Mouse (Mus musculus): Measurements from ENCODE around the gene Cep290. TPM values are rescaled to one million over a fixed set of nuclear protein-coding genes. Genes with fewer than 3 reads are reported as not detected.
"Not testable (repeated sequence)": the region's sequence is repeated elsewhere in the genome, so short reads cannot be mapped to it uniquely, and the experiment has no call there.

Gene Cep290
- total RNA-seq (2022) = 10 to 100 TPM; 14.0 to 16.3 (median 14.6) TPM

- DNase-seq (ENCODE audit: low spot score in 2 of 2) = peak; percentile 96
Measured at GRCm38 (mm10) chr10:100487097-100487978, at the start of gene Cep290, which contains the start of gene Tmtc3. Cep290 (plus strand) TSS chr10:100487558. Tmtc3 (minus strand) TSS chr10:100487350.

GRCm38 (mm10) chr10:100449394-100449793 is 38.0 kb upstream of the Cep290 start:
- DNase-seq (ENCODE audit: low spot score in 2 of 2) = no peak

DNA sequence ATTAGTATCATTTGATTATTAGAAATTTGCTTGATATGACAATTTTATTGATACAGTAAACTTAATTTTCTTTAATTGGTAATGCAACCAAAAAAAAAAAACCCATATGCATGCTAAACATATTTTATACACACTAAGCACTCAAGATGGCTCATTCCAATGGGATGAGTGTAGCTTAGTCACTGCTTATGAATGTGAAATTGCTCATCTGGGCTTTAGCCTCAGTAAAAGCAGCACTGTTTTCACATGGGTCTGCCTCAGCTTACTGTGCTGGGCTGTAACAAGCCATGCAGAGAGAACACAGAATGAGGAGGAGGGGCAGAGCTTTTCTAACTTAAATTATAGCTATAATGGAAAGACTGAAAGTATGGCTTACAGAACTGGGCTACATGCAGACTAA is 26.8 kb upstream of the Cep290 start:
- no peak for DNase-seq (ENCODE audit: low spot score in 2 of 2)

DNA sequence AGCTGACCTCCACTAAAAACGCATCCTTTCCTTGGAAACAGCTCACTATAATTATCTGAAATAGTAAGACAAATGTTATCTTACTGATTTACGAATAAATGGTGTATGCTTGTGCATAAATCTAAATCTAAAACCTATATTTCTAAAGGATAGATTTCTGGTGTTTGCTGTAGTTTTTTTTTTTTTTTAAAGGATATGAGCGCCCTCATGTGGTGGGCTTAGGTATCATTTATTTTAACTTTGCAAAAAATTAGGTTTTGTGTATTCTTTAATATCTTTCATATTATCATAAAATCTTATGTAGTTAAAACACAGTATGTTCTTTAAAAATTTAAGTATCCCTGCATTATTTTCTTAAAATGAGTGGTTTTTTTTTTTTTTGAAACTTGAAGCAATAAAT is 12.3 kb upstream of the Cep290 start:
- no peak for DNase-seq (ENCODE audit: low spot score in 2 of 2)

DNA sequence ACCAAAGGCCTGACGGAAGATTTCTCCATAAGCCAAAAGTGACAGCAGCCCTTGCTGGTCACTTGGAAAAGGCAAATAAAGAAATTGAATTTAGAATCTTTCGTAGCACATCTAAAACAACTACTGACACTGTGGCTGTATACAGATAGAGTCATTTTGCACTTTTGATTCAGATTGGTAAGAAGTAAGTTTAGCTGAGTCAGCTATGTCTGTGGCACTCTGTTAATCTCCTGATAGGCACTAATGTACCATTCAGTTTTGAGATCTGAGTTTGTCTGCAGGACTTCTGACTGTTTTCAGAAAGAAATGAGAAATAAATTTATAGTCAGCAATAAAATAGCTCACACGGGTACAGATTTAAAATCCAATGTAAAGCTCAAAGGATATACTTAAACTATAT is 7.8 kb upstream of the Cep290 start:
- no peak for DNase-seq (ENCODE audit: low spot score in 2 of 2)

GRCm38 (mm10) chr10:100486701-100487096 is 659 bp upstream of the Cep290 start:
- no peak for DNase-seq (ENCODE audit: low spot score in 2 of 2)

- no peak for DNase-seq (ENCODE audit: low spot score in 2 of 2)
Measured at GRCm38 (mm10) chr10:100491916-100492315, 4.6 kb downstream of the Cep290 start.

- DNase-seq (ENCODE audit: low spot score in 2 of 2) = no peak
Measured at GRCm38 (mm10) chr10:100498309-100498708, 11.0 kb downstream of the Cep290 start.

DNA sequence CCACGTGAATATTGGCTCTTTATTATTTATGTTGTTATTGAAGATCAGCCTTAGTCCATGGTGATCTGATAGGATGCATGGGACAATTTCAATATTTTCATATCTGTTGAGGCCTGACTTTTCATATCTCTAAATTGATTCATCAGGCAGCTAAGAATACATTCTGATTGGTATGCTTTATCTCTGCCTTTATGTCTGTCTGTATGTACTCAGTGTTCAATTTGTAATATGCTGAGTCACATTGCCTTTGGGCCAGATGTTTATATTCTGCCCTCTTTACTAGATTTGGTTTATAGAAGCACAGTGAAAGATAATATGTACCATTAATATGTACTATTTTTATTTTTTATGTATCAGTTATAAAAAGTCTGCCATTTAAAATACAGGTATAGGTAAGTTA is 20.8 kb downstream of the Cep290 start:
- DNase-seq (ENCODE audit: low spot score in 2 of 2) = no peak

DNA sequence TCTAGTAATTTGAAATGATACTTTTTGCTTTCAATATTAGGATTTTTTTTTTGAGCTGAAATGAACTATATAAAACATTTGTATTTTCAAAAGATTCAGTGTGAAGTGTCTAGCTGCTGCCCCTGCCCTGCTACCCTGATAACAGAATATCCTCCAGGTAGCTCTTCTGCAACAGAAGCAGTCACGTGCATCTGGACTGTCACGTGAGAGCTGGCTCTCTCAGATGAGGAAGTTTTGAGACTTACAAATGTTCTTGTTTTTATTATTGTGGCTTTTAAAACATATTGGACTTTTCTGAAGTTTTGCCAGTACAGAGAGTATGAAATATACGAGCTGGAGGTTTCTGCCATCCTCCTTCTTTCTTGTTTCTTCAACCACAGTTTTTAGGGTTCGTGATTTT is 34.3 kb downstream of the Cep290 start:
- DNase-seq (ENCODE audit: low spot score in 2 of 2) = no peak

DNA sequence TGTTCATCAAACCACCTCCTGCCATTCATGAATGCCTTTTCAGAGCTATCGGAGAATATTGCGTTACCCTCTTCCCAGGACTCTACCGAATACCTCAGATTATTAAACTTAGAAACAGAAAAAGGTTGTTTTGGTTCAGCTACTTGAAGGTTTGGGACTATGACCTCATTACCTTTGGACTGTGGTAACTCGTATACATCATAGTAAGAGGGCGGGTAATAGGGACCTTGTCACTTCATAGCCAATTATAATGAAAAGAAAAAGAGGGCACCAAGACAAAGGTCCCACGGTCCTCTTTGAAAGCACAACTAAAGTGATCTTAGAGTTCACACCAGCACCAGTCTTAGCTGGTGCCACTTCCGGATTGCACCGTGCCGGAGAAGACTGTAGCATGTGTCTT is 35.0 kb downstream of the Cep290 start:
- no peak for DNase-seq (ENCODE audit: low spot score in 2 of 2)

DNA sequence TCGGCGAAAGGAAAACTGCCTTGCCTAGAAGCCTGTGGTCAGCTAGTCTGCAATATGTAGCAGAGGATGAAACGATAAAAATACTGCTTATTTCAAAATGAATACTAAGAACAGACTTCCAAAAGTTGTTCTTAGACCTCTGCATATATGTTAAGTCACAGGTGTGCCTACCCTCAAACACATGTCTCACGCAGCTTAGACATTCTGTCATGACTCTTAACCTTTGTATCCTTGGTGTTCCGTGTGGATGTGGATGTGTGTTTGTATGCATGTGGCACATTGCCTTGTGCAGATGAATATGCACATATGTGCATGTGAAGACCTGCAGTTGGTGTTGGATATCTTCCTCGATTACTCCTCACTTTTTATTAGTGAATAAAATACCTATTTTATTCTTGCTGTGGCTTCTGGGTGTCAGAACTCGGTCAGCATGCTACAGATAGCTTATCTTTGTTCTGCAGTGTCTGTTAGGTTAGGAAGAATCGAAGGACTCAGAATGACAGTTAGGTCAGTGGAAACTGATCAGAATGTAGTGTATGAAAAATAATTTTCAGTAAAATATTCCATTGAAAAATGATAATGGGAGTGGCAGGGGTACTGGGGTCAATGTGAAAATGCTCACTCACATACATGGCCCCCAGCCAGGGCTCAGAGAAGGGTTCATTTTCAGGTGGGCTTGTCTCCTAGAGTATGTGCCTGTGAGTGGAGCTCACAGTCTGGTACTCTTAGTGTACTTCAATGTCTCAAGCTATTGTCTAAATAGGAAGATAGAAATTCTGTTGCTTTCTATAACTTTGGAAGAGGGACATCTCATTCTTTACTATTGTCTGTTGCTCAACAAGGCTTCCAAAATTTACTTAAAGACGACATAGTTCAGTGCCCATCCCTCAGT is 37.4 kb downstream of the Cep290 start:
- no peak for DNase-seq (ENCODE audit: low spot score in 2 of 2)

- no peak for DNase-seq (ENCODE audit: low spot score in 2 of 2)
Measured at GRCm38 (mm10) chr10:100556566-100557175, 69.3 kb downstream of the Cep290 start.

GRCm38 (mm10) chr10:100560194-100560883 is 73.0 kb downstream of the Cep290 start:
- DNase-seq (ENCODE audit: low spot score in 2 of 2) = not testable (repeated sequence)

GRCm38 (mm10) chr10:100564112-100564511 is 76.8 kb downstream of the Cep290 start:
- no peak for DNase-seq (ENCODE audit: low spot score in 2 of 2)

GRCm38 (mm10) chr10:100571707-100572106 is 84.3 kb downstream of the Cep290 start:
- DNase-seq (ENCODE audit: low spot score in 2 of 2) = no peak

DNA sequence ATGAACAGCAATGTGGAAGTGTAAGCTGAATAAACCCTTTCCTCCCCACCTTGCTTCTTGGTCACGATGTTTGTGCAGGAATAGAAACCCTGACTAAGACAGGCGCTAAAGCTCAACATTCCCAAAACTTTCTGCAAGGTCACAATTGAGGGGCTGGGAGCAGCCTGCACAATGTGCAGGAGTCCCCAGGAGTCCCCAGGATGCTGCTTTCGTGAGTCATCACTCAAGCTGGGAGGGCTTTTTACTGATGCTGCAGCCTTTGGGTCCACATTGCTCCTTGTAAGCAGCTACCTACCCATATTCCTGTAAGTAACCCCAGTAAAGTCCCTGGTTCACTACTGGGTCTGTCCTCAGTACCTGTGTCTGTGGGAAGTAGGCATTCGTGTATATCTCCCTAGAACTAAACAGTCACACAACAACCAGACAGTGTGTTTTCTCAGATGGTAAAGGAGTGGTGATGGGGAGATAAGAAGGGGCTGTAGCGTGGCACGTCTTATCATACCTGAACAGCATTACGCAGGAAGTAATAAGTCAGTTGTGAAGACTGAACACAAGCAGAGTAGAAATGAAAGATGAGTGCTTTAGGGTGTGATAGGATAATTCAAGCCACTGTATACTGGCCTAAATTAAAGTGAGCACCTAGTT is 87.3 kb downstream of the Cep290 start:
- no peak for DNase-seq (ENCODE audit: low spot score in 2 of 2)

DNA sequence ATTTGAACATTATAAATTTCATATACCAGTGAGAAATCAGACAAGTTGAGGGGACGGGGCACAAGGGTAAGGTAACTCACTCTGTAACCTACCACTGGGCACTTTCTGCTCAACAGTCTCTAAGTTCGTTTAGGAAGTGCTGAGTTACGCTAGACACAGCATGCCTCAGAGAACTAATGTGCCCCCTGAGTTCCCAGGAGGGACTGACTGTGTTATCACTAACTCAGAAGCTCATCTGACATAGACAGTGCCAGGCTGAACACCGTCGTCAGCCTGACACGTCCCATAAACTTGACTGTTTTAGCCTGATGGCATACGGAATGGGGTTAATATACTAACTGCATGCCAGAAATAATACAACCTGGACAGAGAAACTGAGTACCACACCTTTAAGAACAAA is 87.9 kb downstream of the Cep290 start:
- no peak for DNase-seq (ENCODE audit: low spot score in 2 of 2)

DNA sequence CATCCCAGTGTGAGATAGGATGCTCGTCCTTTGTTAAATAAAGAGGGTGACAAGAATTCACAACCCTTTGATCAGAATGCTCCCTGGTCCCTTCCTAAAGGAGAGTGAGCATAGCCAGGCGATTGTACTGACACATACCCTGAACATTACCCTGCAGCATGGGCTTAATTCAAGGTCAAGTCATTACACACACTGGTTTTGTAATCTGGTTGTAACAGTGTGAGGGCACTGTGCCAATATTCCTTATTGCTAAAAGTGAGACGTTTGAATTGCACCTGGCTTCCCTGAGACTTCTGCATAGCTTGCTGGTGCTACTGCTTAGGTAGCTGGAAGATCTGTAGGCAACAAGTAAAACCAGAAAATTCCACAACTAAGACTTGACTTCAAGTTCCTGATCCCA is 96.8 kb downstream of the Cep290 start:
- DNase-seq (ENCODE audit: low spot score in 2 of 2) = no peak

- DNase-seq (ENCODE audit: low spot score in 2 of 2) = no peak
Measured at GRCm38 (mm10) chr10:100588524-100588923, 101.2 kb downstream of the Cep290 start.

- peak; percentile 87 to 88 for DNase-seq (ENCODE audit: low spot score in 2 of 2)
Measured at GRCm38 (mm10) chr10:100588932-100589388, 101.6 kb downstream of the Cep290 start.

Measured in layer of hippocampus, adult 8-10 months (tissue).